ENCODE assay signal across 14 mouse cellular contexts in the genomic region with DNA sequence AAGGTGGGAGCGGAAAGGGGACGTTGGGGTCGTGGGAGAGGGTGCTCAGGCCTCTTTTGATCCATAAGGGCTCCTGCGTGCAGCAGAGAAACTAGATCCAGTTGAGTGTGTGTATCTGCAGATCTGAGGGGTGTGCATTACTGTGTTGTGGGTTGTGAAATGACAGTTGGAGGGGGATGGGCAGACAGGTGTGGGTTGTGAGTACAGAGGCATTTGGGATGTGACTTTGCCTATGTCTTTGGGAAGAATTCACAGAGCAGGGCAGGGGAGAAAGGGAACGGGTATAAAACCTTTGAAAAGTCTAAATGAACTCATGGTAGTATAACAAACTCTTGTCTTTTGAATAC. TPM values are rescaled to one million over a fixed set of nuclear protein-coding genes. Genes with fewer than 3 reads are reported as not detected.
DNase-seq lines count a peak whose midpoint lies in the region; ATAC-seq and TF ChIP-seq lines count a peak whose summit lies in the region.
"Had no signal": no experiment of that assay in that cellular context is flagged by ENCODE, and none has a peak within 500 bp of the region (broad histone marks: within the 10 kb centered on the region; RNA-seq: fewer than 3 reads in every experiment).

No protein-coding gene starts in this region.

- ATAC-seq in hindbrain, postnatal 0 days = no peak
- no peak for ATAC-seq in midbrain, embryonic 13.5 days
- no peak for ATAC-seq in limb, embryonic 15.5 days (ENCODE audit: insufficient number of reproducible peaks, low FRiP score, low TSS enrichment, low read depth)
- ATAC-seq in stomach, postnatal 0 days (ENCODE audit: low FRiP score, low TSS enrichment) = peak; percentile 47
- ATAC-seq: forebrain, embryonic 14.5 days had no signal

- WGBS in hindbrain, embryonic 10.5 days = 44% methylated on average over 5 of the region's 5 CpGs
- 47% methylated on average over 5 of the region's 5 CpGs for WGBS in hindbrain, postnatal 0 days
- 41% methylated on average over 5 of the region's 5 CpGs for WGBS in midbrain, embryonic 10.5 days
- 44% methylated on average over 5 of the region's 5 CpGs for WGBS in midbrain, embryonic 13.5 days
- WGBS in limb, embryonic 15.5 days = 38% methylated on average over 5 of the region's 5 CpGs
- WGBS in stomach, postnatal 0 days = 29% methylated on average over 5 of the region's 5 CpGs

- peaks cover 28% of the 10 kb centered on the region for H3K4me1 ChIP-seq in hindbrain, embryonic 10.5 days (replicated peaks)
- no peaks in the 10 kb centered on the region for H3K4me1 ChIP-seq in hindbrain, postnatal 0 days (ENCODE audit: insufficient read depth, low read length)
- peaks cover 23% of the 10 kb centered on the region for H3K4me1 ChIP-seq in midbrain, embryonic 10.5 days
- H3K4me1 ChIP-seq in midbrain, embryonic 13.5 days (replicated peaks) = no peaks in the 10 kb centered on the region
- H3K4me1 ChIP-seq in limb, embryonic 15.5 days = peaks cover 4% of the 10 kb centered on the region; the same call in 1 of the 2 replicates
- H3K4me1 ChIP-seq in stomach, postnatal 0 days (replicated peaks; ENCODE audit: control insufficient read depth, insufficient read depth) = no peaks in the 10 kb centered on the region

- H3K36me3 ChIP-seq in hindbrain, embryonic 10.5 days = no peaks in the 10 kb centered on the region
- no peaks in the 10 kb centered on the region for H3K36me3 ChIP-seq in hindbrain, postnatal 0 days (ENCODE audit: insufficient read depth, low read length)
- H3K36me3 ChIP-seq in midbrain, embryonic 10.5 days = no peaks in the 10 kb centered on the region
- H3K36me3 ChIP-seq in midbrain, embryonic 13.5 days = no peaks in the 10 kb centered on the region
- no peaks in the 10 kb centered on the region for H3K36me3 ChIP-seq in limb, embryonic 15.5 days
- no peaks in the 10 kb centered on the region for H3K36me3 ChIP-seq in stomach, postnatal 0 days (ENCODE audit: control insufficient read depth, insufficient read depth, low read length)

- no peak overlapping the region for H3K9ac ChIP-seq in hindbrain, postnatal 0 days (replicated peaks; ENCODE audit: low read length)
- no peak overlapping the region for H3K9ac ChIP-seq in midbrain, embryonic 13.5 days (replicated peaks)
- H3K9ac ChIP-seq in limb, embryonic 15.5 days = no peak overlapping the region; the same call in 1 of the 2 replicates
- peak overlapping the region; percentile 35 for H3K9ac ChIP-seq in stomach, postnatal 0 days (ENCODE audit: low read length)

- TF ChIP-seq EP300 in stomach, postnatal 0 days (optimal IDR thresholded peaks at IDR 0.05) = no peak

- H3K27ac ChIP-seq in hindbrain, embryonic 10.5 days = no peak overlapping the region
- H3K27ac ChIP-seq in hindbrain, postnatal 0 days = no peak overlapping the region
- H3K27ac ChIP-seq in midbrain, embryonic 10.5 days (replicated peaks) = 0 out of 2 replicates have a peak overlapping the region, but pooled peaks have one; percentile 23
- no peak overlapping the region for H3K27ac ChIP-seq in midbrain, embryonic 13.5 days
- no peak overlapping the region for H3K27ac ChIP-seq in limb, embryonic 15.5 days
- peak overlapping the region; percentile 85 for H3K27ac ChIP-seq in stomach, postnatal 0 days (replicated peaks)

- DNase-seq in hindbrain, embryonic 10.5 days (ENCODE audit: low spot score) = no peak
- DNase-seq in hindbrain, postnatal 0 days (ENCODE audit: low spot score) = no peak
- DNase-seq in midbrain, embryonic 10.5 days (ENCODE audit: low spot score) = no peak
- DNase-seq in stomach, postnatal 0 days (ENCODE audit: low spot score) = no peak
- DNase-seq in spleen, postnatal 10 days (ENCODE audit: low spot score in 2 of 2) = no peak
- DNase-seq in urinary bladder, postnatal 4 days (ENCODE audit: low spot score in 2 of 2) = no peak
- DNase-seq: adrenal gland, postnatal 10 days; B cell, adult 2 months; gastrocnemius, postnatal 14 days had no signal

- H3K4me3 ChIP-seq in hindbrain, embryonic 10.5 days = peak overlapping the region; percentile 16; the same call in 1 of the 2 replicates
- no peak overlapping the region for H3K4me3 ChIP-seq in hindbrain, postnatal 0 days (ENCODE audit: low read length)
- no peak overlapping the region for H3K4me3 ChIP-seq in midbrain, embryonic 10.5 days
- no peak overlapping the region for H3K4me3 ChIP-seq in midbrain, embryonic 13.5 days (replicated peaks)
- peak overlapping the region; percentile 19; the same call in 1 of the 2 replicates for H3K4me3 ChIP-seq in limb, embryonic 15.5 days
- H3K4me3 ChIP-seq in stomach, postnatal 0 days (ENCODE audit: low read depth, low read length) = peak overlapping the region; percentile 31
- H3K4me3 ChIP-seq: megakaryocyte, embryonic 14.5 days had no signal

- TF ChIP-seq CTCF in hindbrain, postnatal 0 days (IDR thresholded peaks at IDR 0.05; ENCODE audit: low read depth) = no peak
- TF ChIP-seq CTCF in stomach, postnatal 0 days (IDR thresholded peaks at IDR 0.05; ENCODE audit: low read depth) = no peak

- no peaks in the 10 kb centered on the region for H3K9me3 ChIP-seq in hindbrain, embryonic 10.5 days
- H3K9me3 ChIP-seq in hindbrain, postnatal 0 days (ENCODE audit: low read length) = no peaks in the 10 kb centered on the region
- no peaks in the 10 kb centered on the region for H3K9me3 ChIP-seq in midbrain, embryonic 10.5 days (replicated peaks)
- no peaks in the 10 kb centered on the region for H3K9me3 ChIP-seq in midbrain, embryonic 13.5 days
- no peaks in the 10 kb centered on the region for H3K9me3 ChIP-seq in limb, embryonic 15.5 days
- H3K9me3 ChIP-seq in stomach, postnatal 0 days (ENCODE audit: control insufficient read depth, low read length) = no peaks in the 10 kb centered on the region
- H3K9me3 ChIP-seq: megakaryocyte, embryonic 14.5 days had no signal

- H3K27me3 ChIP-seq in hindbrain, embryonic 10.5 days (ENCODE audit: insufficient read depth, poor library complexity, severe bottlenecking) = 0 out of 2 replicates have a peak, but pooled peaks cover 4% of the 10 kb centered on the region
- H3K27me3 ChIP-seq in hindbrain, postnatal 0 days (ENCODE audit: insufficient read depth, low read length) = no peaks in the 10 kb centered on the region
- 0 out of 2 replicates have a peak, but pooled peaks cover 13% of the 10 kb centered on the region for H3K27me3 ChIP-seq in midbrain, embryonic 10.5 days (ENCODE audit: low read depth, poor library complexity, severe bottlenecking)
- no peaks in the 10 kb centered on the region for H3K27me3 ChIP-seq in midbrain, embryonic 13.5 days
- H3K27me3 ChIP-seq in limb, embryonic 15.5 days = no peaks in the 10 kb centered on the region
- no peaks in the 10 kb centered on the region for H3K27me3 ChIP-seq in stomach, postnatal 0 days (ENCODE audit: control insufficient read depth, insufficient read depth, low read length)
- H3K27me3 ChIP-seq: megakaryocyte, embryonic 14.5 days had no signal

- H3K4me2 ChIP-seq in hindbrain, postnatal 0 days (ENCODE audit: low read depth, low read length) = no peak overlapping the region
- H3K4me2 ChIP-seq in midbrain, embryonic 13.5 days (replicated peaks) = no peak overlapping the region
- no peak overlapping the region for H3K4me2 ChIP-seq in limb, embryonic 15.5 days
- peak overlapping the region; percentile 50 for H3K4me2 ChIP-seq in stomach, postnatal 0 days (replicated peaks; ENCODE audit: low read depth)

RNA-seq across cellular contexts. Expression of a gene that starts 0.5 kb away (rescaled TPM):
- polyA plus RNA-seq in hindbrain, embryonic 10.5 days (2016; fragmentation: Nextera tagmentation; extraction: Ambion mirVana) = 1.1 and 2.8 TPM in 2 replicates
- total RNA-seq in hindbrain, postnatal 0 days (2014; rRNA removed) = not detected in 2 replicates
- not detected in 2 replicates for polyA plus RNA-seq in hindbrain, postnatal 0 days (2015; fragmentation: Nextera tagmentation; extraction: Ambion mirVana)
- 0.52 and 0.53 TPM in 2 replicates for polyA plus RNA-seq in midbrain, embryonic 10.5 days (2016; fragmentation: Nextera tagmentation; extraction: Ambion mirVana)
- polyA plus RNA-seq in midbrain, embryonic 13.5 days (2015; fragmentation: Nextera tagmentation; extraction: Ambion mirVana) = 0.16 TPM in 1 of 2 replicates, not detected in the other
- 13.5 and 14.2 TPM in 2 replicates for polyA plus RNA-seq in limb, embryonic 15.5 days (2015; fragmentation: Nextera tagmentation; extraction: Ambion mirVana)
- polyA plus RNA-seq in stomach, postnatal 0 days (2015; fragmentation: Nextera tagmentation; extraction: Ambion mirVana) = 56.8 and 57.6 TPM in 2 replicates
- total RNA-seq: common myeloid progenitor, adult 5-6 weeks; gastrocnemius, postnatal 14 days had no signal
- polyA plus RNA-seq: forebrain, embryonic 14.5 days had no signal

RNA-seq across cellular contexts. Expression of a gene that starts 16.5 kb away (rescaled TPM):
- 0.71 and 1.1 TPM in 2 replicates for polyA plus RNA-seq in hindbrain, embryonic 10.5 days (2016; fragmentation: Nextera tagmentation; extraction: Ambion mirVana)
- total RNA-seq in hindbrain, postnatal 0 days (2014; rRNA removed) = 0.90 and 4.8 TPM in 2 replicates
- polyA plus RNA-seq in hindbrain, postnatal 0 days (2015; fragmentation: Nextera tagmentation; extraction: Ambion mirVana) = 0.64 and 0.83 TPM in 2 replicates
- 0.28 and 0.30 TPM in 2 replicates for polyA plus RNA-seq in midbrain, embryonic 10.5 days (2016; fragmentation: Nextera tagmentation; extraction: Ambion mirVana)
- 0.22 TPM in 1 of 2 replicates, not detected in the other for polyA plus RNA-seq in midbrain, embryonic 13.5 days (2015; fragmentation: Nextera tagmentation; extraction: Ambion mirVana)
- 22.9 and 23.0 TPM in 2 replicates for polyA plus RNA-seq in limb, embryonic 15.5 days (2015; fragmentation: Nextera tagmentation; extraction: Ambion mirVana)
- polyA plus RNA-seq in stomach, postnatal 0 days (2015; fragmentation: Nextera tagmentation; extraction: Ambion mirVana) = 41.3 and 42.7 TPM in 2 replicates
- polyA plus RNA-seq: forebrain, embryonic 14.5 days had no signal

RNA-seq across cellular contexts. Expression of a gene that starts 37.4 kb away (rescaled TPM):
- 16.0 and 19.5 TPM in 2 replicates for polyA plus RNA-seq in hindbrain, embryonic 10.5 days (2016; fragmentation: Nextera tagmentation; extraction: Ambion mirVana)
- total RNA-seq in hindbrain, postnatal 0 days (2014; rRNA removed) = 15.9 and 20.2 TPM in 2 replicates
- polyA plus RNA-seq in hindbrain, postnatal 0 days (2015; fragmentation: Nextera tagmentation; extraction: Ambion mirVana) = 10.5 and 11.6 TPM in 2 replicates
- 13.1 and 15.8 TPM in 2 replicates for polyA plus RNA-seq in midbrain, embryonic 10.5 days (2016; fragmentation: Nextera tagmentation; extraction: Ambion mirVana)
- 13.7 and 14.4 TPM in 2 replicates for polyA plus RNA-seq in midbrain, embryonic 13.5 days (2015; fragmentation: Nextera tagmentation; extraction: Ambion mirVana)
- polyA plus RNA-seq in limb, embryonic 15.5 days (2015; fragmentation: Nextera tagmentation; extraction: Ambion mirVana) = 25.8 and 27.8 TPM in 2 replicates
- 9.2 and 9.3 TPM in 2 replicates for polyA plus RNA-seq in stomach, postnatal 0 days (2015; fragmentation: Nextera tagmentation; extraction: Ambion mirVana)

Comparison
In these comparisons a context has a peak if more than half of its experiments do, and no peak if none do; other contexts are left out.
1. H3K27ac ChIP-seq: peak in midbrain, embryonic 10.5 days (single experiment) and stomach, postnatal 0 days (single experiment); none in hindbrain, embryonic 10.5 days (single experiment), hindbrain, postnatal 0 days (single experiment), midbrain, embryonic 13.5 days (single experiment) and limb, embryonic 15.5 days (single experiment).
2. H3K4me3 ChIP-seq: peak in hindbrain, embryonic 10.5 days (single experiment), limb, embryonic 15.5 days (single experiment) and stomach, postnatal 0 days (single experiment); none in hindbrain, postnatal 0 days (single experiment), midbrain, embryonic 10.5 days (single experiment) and midbrain, embryonic 13.5 days (single experiment).
3. RNA of a gene that starts 16.5 kb away (polyA plus RNA-seq): 41.3 to 42.7 TPM in stomach, postnatal 0 days and 22.9 to 23.0 TPM in limb, embryonic 15.5 days; 0.71 to 1.1 TPM in hindbrain, embryonic 10.5 days, 0.64 to 0.83 TPM in hindbrain, postnatal 0 days, 0.28 to 0.30 TPM in midbrain, embryonic 10.5 days and 0.22 TPM in midbrain, embryonic 13.5 days; every median in the first group is over 10 times any median in the second.